Mouse (Mus musculus) forebrain, postnatal 0 days (tissue): Measurements from ENCODE around the gene Pnmal2. TPM values are rescaled to one million over a fixed set of nuclear protein-coding genes. Genes with fewer than 3 reads are reported as not detected.
A peak's percentile ranks its signal among the peaks of the same experiment; 100 is the strongest.
"Not testable (repeated sequence)": the region's sequence is repeated elsewhere in the genome, so short reads cannot be mapped to it uniquely, and the experiment has no call there.

ENCODE experiments used
- ATAC-seq: fragments of 200-750 bp; cut with Nextera tagmentation; 2 replicates; pipeline ENCODE4 v1.8.0; 2017; ENCODE audit warnings: mild to moderate bottlenecking, moderate library complexity
- DNase-seq: peaks from one replicate; pipeline ENCODE4 v3.0.0-alpha.2; 2015
- H3K27ac ChIP-seq: fragments of 300-500 bp; sonication (generic); 2 replicates; pipeline ENCODE4 v1.5.1; 2014; ENCODE audit warnings: low read depth, mild to moderate bottlenecking, antibody characterized with exemption, low read length, moderate library complexity, mixed read lengths
- H3K27me3 ChIP-seq: fragments of 300-500 bp; sonication (generic); 2 replicates; pipeline ENCODE4 v1.6.1; 2014; ENCODE audit warnings: mild to moderate bottlenecking, low read length, mixed read lengths; ENCODE audit not compliant: insufficient read depth
- H3K36me3 ChIP-seq: fragments of 300-500 bp; sonication (generic); 2 replicates; pipeline ENCODE4 v1.6.1; 2014; ENCODE audit warnings: mild to moderate bottlenecking, moderate library complexity; ENCODE audit not compliant: insufficient read depth
- H3K4me1 ChIP-seq: fragments of 300-500 bp; sonication (generic); 2 replicates; pipeline ENCODE4 v1.6.1; 2014; ENCODE audit warnings: antibody characterized with exemption; ENCODE audit not compliant: insufficient read depth
- H3K4me2 ChIP-seq: fragments of 300-500 bp; sonication (generic); 2 replicates; pipeline ENCODE4 v1.6.1; 2014; ENCODE audit warnings: low read depth, mild to moderate bottlenecking, moderate library complexity
- H3K4me3 ChIP-seq: fragments of 300-500 bp; sonication (generic); 2 replicates; pipeline ENCODE4 v1.5.1; 2014; ENCODE audit warnings: low read depth, low read length, mixed read lengths
- H3K9ac ChIP-seq: fragments of 300-500 bp; sonication (generic); 2 replicates; pipeline ENCODE4 v1.6.1; 2014; ENCODE audit warnings: mild to moderate bottlenecking
- H3K9me3 ChIP-seq: fragments of 300-500 bp; sonication (generic); 2 replicates; pipeline ENCODE4 v1.6.1; 2016; ENCODE audit warnings: low read length
- CTCF ChIP-seq: sonication (generic); IDR thresholded peaks from 2 replicates; pipeline ENCODE4 v1.5.1; 2016; ENCODE audit warnings: antibody characterized with exemption, control low read depth, low read depth
- WGBS: fragments of 180-500 bp; shearing (Covaris S2); extraction: QIAGEN DNeasy Blood & Tissue Kit; methylation state at CpG from one replicate; pipeline ENCODE4 v1.1.7; 2014; 5-methylcytosine and 5-hydroxymethylcytosine counted together
- polyA plus RNA-seq: library from polyadenylated mRNA; unstranded; fragments of >200 nt; fragmentation: Nextera tagmentation; extraction: Ambion mirVana; gene quantifications from 2 replicates; pipeline ENCODE4 v1.2.1, GENCODE M21; 2015
- total RNA-seq: library from RNA; depleted of rRNA; stranded (reverse); fragments of >200 nt; gene quantifications from 2 replicates; pipeline ENCODE4 v1.2.3, GENCODE M21; 2014

Pnmal2 gene
- total and polyA plus RNA-seq, 2 experiments from 2014 or later = 133 to 134 TPM

GRCm38 (mm10) chr7:16950861-16951635 is 6.6 kb downstream of the Pnmal2 start:
- H3K36me3 ChIP-seq = no peaks in the 10 kb centered on the region
- H3K9ac ChIP-seq = no peak overlapping the region
- peak; percentile 85 for TF ChIP-seq CTCF
- peak overlapping the region; percentile 70 for H3K27ac ChIP-seq
- peaks cover 22% of the 10 kb centered on the region; the same call in 1 of the 2 replicates for H3K4me1 ChIP-seq
- 29% methylated on average over 18 of the region's 18 CpGs for WGBS
- peak; percentile 69 for ATAC-seq
- H3K9me3 ChIP-seq = no peaks in the 10 kb centered on the region
- no peaks in the 10 kb centered on the region for H3K27me3 ChIP-seq
- H3K4me2 ChIP-seq = no peak overlapping the region
- DNase-seq = peak; percentile 90
- no peak overlapping the region for H3K4me3 ChIP-seq

DNA sequence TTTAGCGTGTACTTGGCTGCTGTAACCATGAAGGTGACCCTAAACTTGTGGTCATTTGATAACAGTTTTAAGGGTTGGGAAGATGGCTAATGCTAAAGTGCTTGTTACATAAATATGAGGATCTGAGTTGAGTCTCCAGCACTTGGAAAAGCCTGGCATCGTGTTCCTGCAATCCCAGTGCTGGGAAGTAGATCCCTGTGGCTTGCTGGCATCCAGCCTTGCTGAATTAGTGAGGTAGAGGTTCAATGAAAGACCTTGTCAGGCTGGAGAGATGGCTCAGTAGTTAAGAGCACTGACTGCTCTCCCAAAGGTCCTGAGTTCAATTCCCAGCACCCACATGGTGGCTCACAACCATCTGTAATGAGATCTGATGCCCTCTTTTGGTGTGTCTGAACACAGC is 9.3 kb downstream of the Pnmal2 start:
- WGBS = 65% methylated on average over 2 of the region's 2 CpGs
- peaks cover 30% of the 10 kb centered on the region for H3K4me1 ChIP-seq

GRCm38 (mm10) chr7:16955712-16956111 is 11.2 kb downstream of the Pnmal2 start:
- Histone ChIP-seq H3K9me3 (no peaks in the 10 kb centered on the region), H3K9ac (no peak overlapping the region), H3K4me3 (no peak overlapping the region), H3K4me2 (no peak overlapping the region), H3K27ac (peak overlapping the region; percentile 96; the same call in 1 of the 2 replicates), H3K4me1 (peaks cover 30% of the 10 kb centered on the region), H3K27me3 (no peaks in the 10 kb centered on the region), H3K36me3 (no peaks in the 10 kb centered on the region)
- WGBS = 89% methylated on average over 4 of the region's 4 CpGs
- DNase-seq (no peak), ATAC-seq (no peak)
- TF ChIP-seq CTCF = no peak

More for the DNA sequence above, 9.3 kb downstream of the Pnmal2 start:
- H3K9me3 ChIP-seq, DNase-seq, H3K4me3 ChIP-seq, ATAC-seq, H3K36me3 ChIP-seq, H3K4me2 ChIP-seq, H3K27me3 ChIP-seq, H3K27ac ChIP-seq, H3K9ac ChIP-seq: not testable (repeated sequence)

DNA sequence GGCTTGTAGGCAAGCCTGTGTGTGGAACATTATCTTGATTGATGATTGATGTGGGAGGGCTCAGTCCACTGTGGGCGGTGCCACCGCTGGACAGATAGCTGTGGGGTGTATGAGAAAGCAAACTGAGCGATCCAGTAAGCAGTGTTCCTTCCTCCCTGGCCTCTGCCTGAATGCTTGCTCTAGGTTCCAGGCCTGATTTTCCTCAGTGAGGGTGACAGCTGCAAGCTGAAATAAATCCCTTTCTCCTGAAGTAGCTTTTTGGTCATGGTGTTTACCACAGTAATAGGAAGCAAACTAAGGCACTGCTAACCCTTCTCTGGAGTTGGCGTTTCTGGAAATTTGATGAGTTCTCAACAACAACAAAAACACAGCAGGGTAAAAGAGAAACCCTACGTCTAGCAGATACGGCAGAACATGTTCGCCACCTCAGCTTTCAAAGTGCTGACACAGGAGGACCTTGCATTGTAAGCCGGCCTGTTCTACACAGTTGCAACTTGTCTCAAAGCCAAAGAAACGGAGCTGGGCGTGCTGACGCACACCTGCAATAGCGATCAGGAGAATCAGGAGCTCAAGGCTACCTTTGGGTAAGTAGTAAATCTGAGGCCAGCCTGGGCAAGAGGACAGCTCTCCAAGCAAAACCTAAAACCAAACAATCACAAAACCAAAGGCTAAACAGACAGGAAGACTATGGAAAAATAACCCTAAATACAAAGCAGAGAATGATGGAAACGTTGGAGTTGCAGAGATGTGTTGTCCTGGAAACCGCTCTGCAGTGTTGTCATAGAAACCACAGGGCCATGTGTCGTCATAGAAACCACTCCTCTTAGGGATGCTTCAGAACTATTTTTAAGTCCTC is 12.2 kb downstream of the Pnmal2 start:
- Histone ChIP-seq H3K36me3 (no peaks in the 10 kb centered on the region), H3K27ac (peak overlapping the region; percentile 96), H3K4me1 (peaks cover 30% of the 10 kb centered on the region), H3K9me3 (no peaks in the 10 kb centered on the region), H3K9ac (peak overlapping the region; percentile 33; the same call in 1 of the 2 replicates), H3K27me3 (no peaks in the 10 kb centered on the region), H3K4me3 (no peak overlapping the region), H3K4me2 (peak overlapping the region; percentile 37)
- TF ChIP-seq CTCF = no peak
- 24% methylated on average over 15 of the region's 15 CpGs for WGBS
- ATAC-seq (peak; percentile 84), DNase-seq (peak; percentile 89)

DNA sequence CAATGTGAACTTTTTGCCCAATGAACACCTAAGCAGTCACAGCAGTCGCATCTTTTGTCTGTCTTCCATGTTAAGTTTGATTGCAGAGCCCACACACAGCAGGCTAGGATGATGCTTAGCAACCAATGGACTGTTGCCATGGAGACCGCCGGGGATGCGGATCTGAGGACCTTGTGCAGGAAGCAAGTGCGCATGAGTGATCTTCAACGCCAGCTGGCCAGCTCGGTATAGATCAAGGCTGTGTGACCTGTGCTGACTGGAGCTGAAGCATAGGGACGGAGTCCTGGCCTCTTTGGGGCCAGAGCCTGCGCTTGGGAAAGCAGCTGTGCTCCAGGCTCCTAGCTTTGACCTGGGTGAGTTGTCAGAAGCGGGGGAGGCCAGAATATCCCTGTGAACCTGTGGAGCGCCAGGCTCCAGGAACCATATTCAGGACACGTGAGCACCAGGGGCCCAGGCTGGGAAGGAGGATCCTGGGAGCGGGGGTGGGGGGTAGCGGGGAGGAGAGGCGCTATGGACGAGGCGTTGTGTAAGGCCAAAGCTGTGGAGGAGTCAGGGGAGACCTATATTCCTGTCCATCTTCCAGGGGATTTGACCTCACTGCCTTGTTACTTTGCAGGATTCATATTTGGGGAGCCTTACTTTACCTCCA is 15.2 kb downstream of the Pnmal2 start, which contains the start of gene Pnmal1:
Gene Pnmal1 (plus strand): TSS at position 141 of the 649 bp plus-strand sequence.
- WGBS = 12% methylated on average over 17 of the region's 17 CpGs
- Histone ChIP-seq H3K4me2 (peak within 1 kb of the TSS; percentile 61), H3K36me3 (no peaks in the 10 kb centered on the region), H3K27ac (peak within 1 kb of the TSS; percentile 90), H3K9me3 (no peaks in the 10 kb centered on the region), H3K4me1 (peaks cover 30% of the 10 kb centered on the region), H3K27me3 (no peaks in the 10 kb centered on the region), H3K4me3 (peak within 1 kb of the TSS; percentile 36), H3K9ac (peak within 1 kb of the TSS; percentile 54)
- ATAC-seq (peak; percentile 91), DNase-seq (peak; percentile 96)
- no peak for TF ChIP-seq CTCF

DNA sequence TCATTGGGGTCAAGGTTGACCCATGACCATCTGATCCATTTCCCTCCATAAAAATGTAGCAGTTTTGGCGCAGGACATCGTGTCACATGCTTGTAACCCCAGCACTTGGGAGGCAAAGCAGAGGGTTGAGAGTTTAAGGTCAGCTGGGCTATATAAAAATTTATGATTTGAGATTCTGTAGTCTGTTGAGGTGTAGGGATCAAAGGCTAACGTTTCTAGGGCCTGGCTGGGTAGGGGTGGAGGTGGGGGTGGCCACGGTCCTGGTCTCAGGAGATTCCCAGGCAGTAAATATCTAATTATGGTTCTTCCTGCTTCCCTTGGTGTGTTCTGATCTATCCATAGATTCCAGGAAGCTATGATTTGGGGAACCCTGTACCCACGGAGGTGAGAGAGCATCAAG is 17.2 kb downstream of the Pnmal2 start:
- no peak for TF ChIP-seq CTCF
- Histone ChIP-seq H3K9ac (no peak overlapping the region), H3K4me3 (no peak overlapping the region), H3K4me2 (0 out of 2 replicates have a peak overlapping the region, but pooled peaks have one; percentile 1), H3K27me3 (no peaks in the 10 kb centered on the region), H3K9me3 (no peaks in the 10 kb centered on the region), H3K36me3 (no peaks in the 10 kb centered on the region), H3K4me1 (peaks cover 26% of the 10 kb centered on the region), H3K27ac (no peak overlapping the region)
- ATAC-seq (no peak), DNase-seq (no peak)
- WGBS = 84% methylated on average over 5 of the region's 5 CpGs
